Mouse (Mus musculus): ENCODE measurements at regions not wholly inside any gene's neighbourhood (a gene's known extent, or its start where the extent isn't known, plus 50 kb on each side); places are given as distances from the start of the nearest gene placed in this dataset.
A peak's percentile ranks its signal among the peaks of the same experiment; 100 is the strongest.

DNA sequence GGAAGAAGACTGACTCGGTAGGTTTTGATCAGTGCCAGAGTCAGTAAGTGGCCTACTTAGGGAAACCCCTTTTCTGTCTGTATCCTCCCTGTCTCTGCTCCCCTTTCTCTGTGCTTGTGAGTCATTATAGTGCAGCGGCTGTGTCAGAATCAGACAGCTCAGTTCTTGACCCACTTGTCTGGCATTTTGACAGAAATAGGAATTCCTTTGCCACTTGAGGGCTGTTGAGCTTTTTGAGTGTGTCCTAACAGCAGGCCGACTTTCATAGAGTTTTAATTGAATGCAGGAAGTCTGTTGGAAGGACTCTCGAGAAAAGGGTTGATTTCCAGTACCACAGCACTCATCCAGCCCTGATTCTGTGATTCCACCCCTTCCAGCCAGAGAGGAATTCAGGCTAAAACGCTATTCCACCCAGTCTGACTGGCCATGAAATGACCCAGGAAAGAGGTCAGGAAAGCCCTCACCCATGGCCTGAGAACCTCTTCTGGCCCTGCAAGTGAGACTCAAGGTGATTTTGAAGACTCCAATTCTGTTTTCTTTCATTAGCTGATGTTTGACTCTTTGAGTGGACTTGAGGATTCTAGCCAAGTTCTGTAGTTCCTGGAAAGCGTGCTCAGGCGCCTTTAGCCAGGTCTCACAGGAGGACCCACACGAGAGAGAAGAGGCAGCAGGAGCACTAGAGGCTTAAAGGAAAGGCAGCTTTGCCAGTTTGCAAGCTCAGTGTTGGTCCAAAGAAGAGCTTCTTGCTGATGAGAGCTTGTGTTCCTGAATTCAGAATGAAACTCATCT lies 95.6 kb upstream of the Opcml start:
- DNase-seq: no peak

- no peak for DNase-seq
These were observed 89.0 kb upstream of the Opcml start for GRCm38 (mm10) chr9:27701559-27701958.

GRCm38 (mm10) chr9:27702140-27702539 lies 88.4 kb upstream of the Opcml start:
- DNase-seq: no peak

GRCm38 (mm10) chr9:27704001-27704400 lies 86.6 kb upstream of the Opcml start:
- no peak for DNase-seq

DNA sequence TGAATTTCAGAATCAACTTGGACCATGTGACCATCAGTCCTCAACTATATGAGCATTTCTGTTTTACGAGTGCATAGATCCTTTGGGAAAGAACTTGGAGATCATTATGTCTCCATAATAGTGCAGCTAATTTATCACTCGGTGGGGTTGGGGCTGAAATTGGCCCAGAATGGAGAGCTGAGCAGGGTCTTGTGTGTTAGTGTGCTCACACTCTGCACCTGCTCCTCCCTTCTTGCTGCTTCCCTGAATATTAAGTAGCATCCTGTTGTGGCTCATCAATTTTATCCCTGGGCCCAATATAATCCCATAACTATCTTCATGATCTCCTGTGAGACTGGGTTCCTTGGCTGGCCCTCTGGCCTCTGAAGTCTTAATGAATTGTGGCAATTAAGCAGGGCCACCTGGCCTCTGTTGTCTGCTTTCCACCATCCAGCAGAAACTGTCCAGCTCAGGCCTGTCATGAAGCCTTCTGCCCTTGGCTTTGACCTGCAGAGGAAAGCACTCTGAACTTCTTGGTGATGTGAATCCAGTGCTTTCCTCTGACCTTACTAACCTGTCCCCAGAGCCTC lies 66.7 kb upstream of the Opcml start:
- DNase-seq: no peak

GRCm38 (mm10) chr9:27724576-27724975 lies 66.0 kb upstream of the Opcml start:
- no peak for DNase-seq

- no peak for DNase-seq
These were observed 61.7 kb upstream of the Opcml start for GRCm38 (mm10) chr9:27728652-27729557.

- no peak for DNase-seq
These were observed 61.1 kb upstream of the Opcml start for GRCm38 (mm10) chr9:27729558-27729889.

DNA sequence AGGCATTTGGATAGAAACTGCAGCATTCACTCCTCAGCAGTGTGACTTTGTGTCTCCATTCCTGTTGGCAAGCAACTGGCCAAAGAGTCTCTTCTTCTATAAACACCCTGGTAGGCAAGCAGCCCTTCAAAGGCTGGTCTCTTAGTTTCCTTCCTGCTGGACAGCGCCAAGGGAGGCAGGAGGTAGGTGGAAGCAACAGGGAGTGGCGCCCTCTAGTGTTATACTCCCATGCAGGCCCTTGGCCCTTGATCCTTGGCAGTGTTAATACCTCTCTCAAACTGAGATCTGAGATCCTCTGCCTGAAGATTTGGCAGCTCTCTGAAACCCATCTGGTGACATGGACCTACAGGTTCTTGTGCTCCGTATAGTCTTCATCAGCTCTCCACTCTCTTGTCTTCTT lies 51.3 kb upstream of the Opcml start:
- DNase-seq: peak; percentile 53
